Mouse (Mus musculus) layer of hippocampus, adult 9-11 months (tissue): ENCODE measurements around the gene Rasal1.

Experiments
- DNase-seq: peaks from one replicate; pipeline ENCODE4 v3.0.0; 2022

Gene Rasal1

DNA sequence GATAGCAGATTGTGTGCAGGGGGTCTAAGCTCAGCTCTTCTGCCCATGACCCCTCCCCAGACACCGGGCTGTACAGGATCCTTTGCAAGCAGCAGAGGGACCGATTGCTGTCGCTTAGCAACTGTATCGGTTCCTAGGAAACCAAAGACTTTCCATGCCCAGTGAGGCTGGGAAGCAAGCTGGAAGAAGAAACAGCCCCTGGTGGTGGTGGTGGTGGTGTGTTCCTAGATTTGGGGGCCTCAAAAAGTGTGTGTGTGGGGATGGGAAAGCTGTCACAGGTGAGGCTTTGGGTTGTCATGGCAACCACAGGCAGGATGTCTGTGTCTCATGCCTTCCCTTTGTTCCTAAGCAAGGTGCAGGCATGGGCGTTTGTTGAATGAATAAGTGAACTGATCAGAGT, 12.2 kb downstream of the Rasal1 start:
- peak; percentile 76 for DNase-seq

GRCm38 (mm10) chr5:120664888-120665287, 16.3 kb downstream of the Rasal1 start:
- no peak for DNase-seq

DNA sequence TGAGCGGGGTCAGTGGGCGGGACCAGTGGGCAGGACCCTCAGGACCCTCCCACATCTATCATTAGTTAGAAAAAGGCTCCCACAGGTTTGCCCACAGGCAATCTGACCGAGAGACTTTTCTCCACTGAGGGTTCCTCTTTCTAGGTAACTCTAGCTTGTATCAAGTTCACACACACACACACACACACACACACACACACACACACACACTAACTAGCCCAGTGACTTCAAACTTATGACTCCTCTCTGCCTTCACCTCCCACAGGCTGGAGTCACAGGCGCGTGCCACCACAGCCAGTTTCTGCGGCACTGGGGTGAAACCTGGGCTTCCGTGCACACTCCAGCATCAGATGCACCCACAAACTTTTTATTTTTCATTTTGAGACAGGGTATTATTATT, 20.1 kb downstream of the Rasal1 start:
- no peak for DNase-seq

GRCm38 (mm10) chr5:120670132-120670531, 21.5 kb downstream of the Rasal1 start:
- DNase-seq, result no peak

- no peak for DNase-seq
Observed at GRCm38 (mm10) chr5:120671865-120672264, 23.3 kb downstream of the Rasal1 start.

GRCm38 (mm10) chr5:120673626-120674025, 25.0 kb downstream of the Rasal1 start:
- DNase-seq, result peak; percentile 71

DNA sequence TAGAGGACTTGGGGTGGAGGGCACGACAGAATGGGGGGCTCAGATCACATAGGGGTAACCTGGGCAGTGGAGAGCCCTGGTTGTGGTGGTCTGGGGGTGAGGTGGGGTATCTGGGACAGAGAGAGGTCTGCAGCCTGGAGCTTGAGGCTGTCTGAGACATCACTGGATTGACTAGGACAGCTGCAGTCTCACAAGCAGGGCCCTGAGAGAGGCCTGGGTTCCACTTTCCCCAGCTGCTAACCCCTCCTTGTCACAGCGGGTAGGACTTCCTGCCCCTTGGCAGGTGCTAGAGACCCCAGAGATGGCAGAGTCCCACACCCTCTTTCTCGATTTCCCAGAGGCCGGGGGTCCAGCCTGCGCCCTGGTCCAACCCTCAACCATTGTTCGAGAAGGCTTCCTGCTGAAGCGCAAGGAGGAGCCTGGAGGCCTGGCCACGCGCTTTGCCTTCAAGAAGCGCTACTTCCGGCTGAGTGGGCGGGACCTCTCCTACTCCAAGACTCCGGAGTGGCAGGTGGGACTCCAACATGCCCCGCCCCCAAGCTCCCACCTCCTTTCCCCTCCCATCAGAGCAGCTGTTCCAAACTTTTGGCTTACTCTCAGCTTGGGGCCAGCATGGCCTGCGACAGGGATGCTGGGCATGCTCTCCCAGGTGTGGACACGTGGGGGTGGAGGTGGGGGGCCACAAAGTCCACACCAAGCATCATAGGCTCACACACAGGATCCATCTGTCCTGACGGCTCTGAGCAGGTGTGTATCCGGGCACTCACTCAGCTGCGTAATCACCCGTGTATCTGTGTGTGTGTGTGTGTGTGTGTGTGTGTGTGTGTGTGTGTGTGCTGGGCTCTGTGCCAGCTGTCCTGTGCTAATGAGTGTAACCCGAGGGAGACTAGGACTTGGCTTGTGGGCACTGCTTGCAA, 25.9 kb downstream of the Rasal1 start:
- no peak for DNase-seq

DNA sequence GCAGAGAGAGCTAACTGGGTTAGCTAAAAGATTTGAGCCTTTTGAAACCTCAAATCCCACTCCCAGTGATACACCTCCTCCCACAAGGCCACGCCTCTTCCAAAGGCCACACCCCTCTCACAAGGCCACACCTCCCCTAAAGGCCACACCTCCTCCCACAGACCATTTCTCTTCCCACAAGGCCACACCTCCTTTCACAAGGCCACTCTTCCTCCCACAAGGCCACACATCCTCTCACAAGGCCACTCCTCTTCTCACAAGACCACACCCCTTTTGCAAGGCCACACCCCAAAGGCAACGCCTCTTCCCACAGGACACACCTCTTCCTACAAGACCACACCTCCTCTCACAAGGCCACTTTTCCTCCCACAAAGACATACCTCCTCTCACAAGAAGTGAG, 28.9 kb downstream of the Rasal1 start:
- no peak for DNase-seq

- peak; percentile 97 for DNase-seq
Observed at GRCm38 (mm10) chr5:120679676-120680555, 31.3 kb downstream of the Rasal1 start.

DNA sequence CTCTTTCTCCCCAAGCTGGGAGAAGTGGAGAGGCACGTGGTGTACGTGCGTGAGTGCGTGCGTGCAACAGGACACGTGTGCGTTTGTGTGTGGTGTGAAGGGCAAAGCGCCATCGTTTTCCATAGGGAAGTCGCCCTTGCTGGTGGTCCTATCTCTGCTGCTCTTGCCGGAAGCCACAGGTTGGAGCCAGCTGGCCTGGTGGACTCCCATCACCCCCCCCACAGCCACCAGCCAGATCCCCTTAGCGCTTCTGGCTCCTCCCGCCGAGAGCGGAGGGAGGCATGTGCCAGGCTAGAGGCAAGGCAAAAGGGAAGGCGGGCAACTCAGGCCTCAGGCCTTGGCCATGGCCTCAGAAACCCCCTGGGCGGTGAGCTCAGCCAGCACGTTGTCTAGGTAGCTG, 32.3 kb downstream of the Rasal1 start:
- no peak for DNase-seq

- DNase-seq, result no peak
Observed at GRCm38 (mm10) chr5:120682982-120683771, 34.6 kb downstream of the Rasal1 start.

DNA sequence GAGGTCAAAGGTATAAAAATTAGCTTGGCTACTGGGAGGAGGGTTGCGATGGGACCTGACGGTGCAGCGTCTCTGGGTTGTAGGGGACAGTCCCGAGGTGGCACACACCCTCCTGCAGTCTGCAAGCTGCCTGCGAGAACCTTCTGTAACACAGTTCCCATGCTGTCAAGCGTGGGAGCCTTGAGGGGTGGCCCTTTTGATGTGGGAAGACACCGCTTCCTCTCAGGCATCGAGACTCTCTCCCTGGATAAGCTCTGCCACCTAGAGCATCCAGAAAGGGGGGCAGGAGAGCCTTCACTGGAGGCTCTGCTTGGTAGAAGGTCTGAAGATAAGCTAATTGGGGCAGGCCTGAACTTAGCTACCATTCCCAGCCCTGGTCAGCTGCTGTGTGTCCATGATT, 37.1 kb downstream of the Rasal1 start:
- no peak for DNase-seq

GRCm38 (mm10) chr5:120686749-120687483, 38.3 kb downstream of the Rasal1 start:
- no peak for DNase-seq

DNA sequence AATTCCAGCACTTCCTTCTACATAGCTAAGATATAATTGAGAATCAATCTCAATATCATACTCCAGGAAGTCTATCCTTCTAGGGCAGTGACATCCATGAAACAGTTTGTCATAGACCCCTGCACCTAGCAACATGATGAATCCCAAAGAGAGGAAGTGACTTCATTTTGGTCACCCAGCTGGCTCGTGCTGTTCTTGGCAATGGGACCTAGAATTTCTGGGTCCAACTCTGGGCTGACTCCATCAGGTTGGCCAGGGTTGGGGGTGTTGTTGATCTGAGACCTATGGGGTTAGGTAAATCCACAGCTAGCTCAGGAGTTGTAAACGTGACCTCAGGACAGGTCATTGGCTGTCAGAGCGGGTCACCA, 38.9 kb downstream of the Rasal1 start:
- DNase-seq, result no peak

GRCm38 (mm10) chr5:120687897-120688296, 39.3 kb downstream of the Rasal1 start:
- DNase-seq, result no peak

- no peak for DNase-seq
Observed at GRCm38 (mm10) chr5:120688434-120688833, 39.8 kb downstream of the Rasal1 start.

GRCm38 (mm10) chr5:120690417-120690816, 41.8 kb downstream of the Rasal1 start:
- DNase-seq, result no peak

- no peak for DNase-seq
Observed at GRCm38 (mm10) chr5:120692034-120692433, 43.4 kb downstream of the Rasal1 start.

DNA sequence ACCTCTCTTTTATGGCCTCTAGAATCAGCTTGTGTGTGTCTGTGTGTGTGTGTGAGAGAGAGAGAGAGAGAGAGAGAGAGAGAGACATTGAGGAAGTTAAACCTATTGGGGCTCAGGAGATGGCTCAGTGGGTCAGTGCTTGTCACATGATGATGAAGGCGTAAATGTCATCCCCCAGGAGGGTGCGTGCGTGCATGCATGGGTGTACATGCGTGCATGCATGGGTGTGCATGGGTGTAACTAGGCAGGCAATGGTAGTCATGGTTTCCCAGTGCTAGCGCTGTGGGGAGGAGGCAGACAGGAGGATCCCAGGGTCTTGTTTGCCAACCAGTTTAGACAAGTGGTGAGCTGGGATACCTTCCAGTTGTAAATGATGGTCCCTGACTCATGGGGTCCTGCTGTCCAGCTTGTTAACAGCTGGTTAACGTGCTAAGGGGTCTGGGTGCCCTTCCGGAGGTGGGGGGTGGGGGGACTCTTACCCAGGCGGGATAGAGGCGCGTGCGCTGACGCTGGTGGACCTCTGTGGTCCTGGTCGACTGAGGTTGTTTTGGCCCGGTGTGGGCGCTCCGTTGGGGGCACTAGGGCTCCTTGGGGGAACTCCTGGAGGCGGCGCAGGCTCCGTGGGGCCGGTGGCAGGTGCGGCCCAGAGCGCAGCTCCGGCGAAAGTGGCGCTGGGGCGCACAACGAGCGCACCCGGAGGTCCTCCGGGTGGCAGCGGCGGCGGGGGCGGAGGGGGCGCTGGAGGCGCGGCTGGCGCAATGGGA, 45.5 kb downstream of the Rasal1 start:
- DNase-seq, result no peak

DNA sequence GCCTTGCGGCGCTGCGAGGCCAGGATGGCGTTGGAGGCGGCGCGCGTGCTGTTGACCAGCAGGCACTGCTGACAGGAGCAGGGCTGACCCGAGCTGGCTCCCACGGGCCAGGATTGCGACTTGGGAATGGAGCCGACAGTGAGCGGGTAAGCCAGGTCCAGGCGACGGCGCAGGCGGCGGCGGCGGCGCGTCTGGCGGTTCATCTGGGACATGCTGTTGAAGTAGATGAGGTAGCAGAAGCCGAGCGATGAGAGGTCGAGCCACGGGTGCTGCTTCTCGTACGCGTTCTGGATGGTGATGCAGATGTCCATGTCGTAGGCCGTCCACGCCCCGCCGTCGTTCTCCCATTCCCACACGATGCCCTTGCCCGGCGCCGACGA, 46.1 kb downstream of the Rasal1 start:
- no peak for DNase-seq

DNA sequence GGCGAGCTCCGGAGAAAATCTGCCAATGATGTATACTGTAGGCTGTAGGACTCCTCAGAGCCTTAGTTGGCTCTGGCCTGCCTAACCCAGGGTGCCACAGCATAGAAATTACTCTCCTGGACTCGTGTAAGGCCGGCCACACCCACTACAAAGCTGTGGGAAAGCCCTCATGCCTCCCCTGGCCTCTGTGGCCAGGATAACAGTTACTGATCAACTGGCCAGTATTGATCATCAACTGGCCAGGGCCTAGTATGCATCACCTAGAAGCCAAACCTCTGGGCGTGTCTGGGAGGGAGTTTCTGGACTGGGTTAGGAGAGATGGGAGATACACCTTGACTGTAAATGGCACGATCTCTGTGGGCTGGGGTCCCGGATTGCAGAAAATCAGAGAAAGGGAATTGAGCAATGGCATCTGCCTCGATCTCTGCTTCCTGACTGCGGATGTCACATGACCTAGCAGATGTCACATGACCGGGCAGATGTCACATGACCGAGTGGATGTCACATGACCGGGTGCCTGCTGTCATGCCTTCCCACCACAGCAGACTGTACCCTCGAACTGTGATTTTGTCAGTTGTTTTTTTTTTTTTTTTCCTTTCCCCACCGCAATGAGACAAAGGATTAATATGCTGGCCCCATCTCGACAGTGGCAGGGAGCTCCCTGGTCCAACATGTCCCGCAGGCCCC, 47.6 kb downstream of the Rasal1 start:
- DNase-seq, result no peak
